Mouse (Mus musculus) liver, adult 2 months (tissue): ENCODE data around the gene Nol12. TPM values are rescaled to one million over a fixed set of nuclear protein-coding genes. Genes with fewer than 3 reads are reported as not detected.

Experiments
- DNase-seq: peaks from one replicate; pipeline ENCODE4 v3.0.0-alpha.2; 2011; ENCODE audit warnings: low read depth, low spot score; ENCODE audit errors: extremely low read depth
- H3K27ac ChIP-seq: fragments of 200-500 bp; replicated peaks from 2 replicates; pipeline ENCODE4 v1.5.1; 2012; ENCODE audit warnings: low read depth, mild to moderate bottlenecking, control low read depth, inconsistent platforms, low read length; ENCODE audit not compliant: insufficient read depth
- H3K27me3 ChIP-seq: fragments of 200-500 bp; 2 replicates; pipeline ENCODE4 v1.6.1; 2012; ENCODE audit warnings: mild to moderate bottlenecking, moderate library complexity, low read length, inconsistent platforms; ENCODE audit not compliant: control insufficient read depth, insufficient read depth
- H3K36me3 ChIP-seq: fragments of 200-500 bp; 2 replicates; pipeline ENCODE4 v1.6.1; 2012; ENCODE audit warnings: low read length, inconsistent platforms; ENCODE audit not compliant: control insufficient read depth, insufficient read depth
- H3K4me1 ChIP-seq: fragments of 200-500 bp; 2 replicates; pipeline ENCODE4 v1.6.1; 2011; ENCODE audit warnings: low read length; ENCODE audit not compliant: control insufficient read depth, insufficient read depth
- H3K4me3 ChIP-seq: fragments of 200-500 bp; 2 replicates; pipeline ENCODE4 v1.5.1; 2011; ENCODE audit warnings: low read depth, mild to moderate bottlenecking, control low read depth, low read length, moderate library complexity; ENCODE audit not compliant: insufficient read depth
- H3K79me2 ChIP-seq: fragments of 200-500 bp; 2 replicates; pipeline ENCODE4 v1.6.1; 2012; ENCODE audit warnings: inconsistent platforms, mild to moderate bottlenecking, low read length, moderate library complexity; ENCODE audit not compliant: control insufficient read depth, insufficient read depth
- H3K9ac ChIP-seq: fragments of 200-500 bp; 2 replicates; pipeline ENCODE4 v1.6.1; 2012; ENCODE audit warnings: low read depth, mild to moderate bottlenecking, control low read depth, inconsistent platforms, low read length
- CTCF ChIP-seq: fragments of 200-500 bp; IDR thresholded peaks from 2 replicates; pipeline ENCODE4 v1.5.1; 2011; ENCODE audit warnings: low read depth, low read length, control low read depth
- POLR2A ChIP-seq: fragments of 200-500 bp; IDR thresholded peaks from 2 replicates; pipeline ENCODE4 v1.6.1; 2011; ENCODE audit warnings: low read length, control low read depth; ENCODE audit not compliant: insufficient read depth; ENCODE audit errors: extremely low read depth
- WGBS: fragments of 180-500 bp; shearing (Covaris S2); methylation state at CpG from one replicate; pipeline ENCODE4 v1.1.7; 2018; 5-methylcytosine and 5-hydroxymethylcytosine counted together
- polyA plus RNA-seq: library from polyadenylated mRNA; depleted of rRNA; stranded (reverse); fragments of >200 nt; gene quantifications from 2 replicates; pipeline ENCODE4 v1.2.3, GENCODE M21; 2012
- total RNA-seq: library from RNA; depleted of rRNA; stranded (reverse); fragments of >200 nt; gene quantifications from 2 replicates; pipeline ENCODE4 v1.2.3, GENCODE M21; 2014

Gene Nol12
- total and polyA plus RNA-seq, 2 experiments: 5.3 to 13.1 TPM

- Histone ChIP-seq H3K27ac (peak overlapping the region; percentile 30; the same call in 1 of the 2 replicates), H3K27me3 (no peaks in the 10 kb centered on the region), H3K9ac (peak overlapping the region; percentile 24), H3K4me3 (peak overlapping the region; percentile 43), H3K4me1 (peaks cover 11% of the 10 kb centered on the region; the same call in 1 of the 2 replicates), H3K36me3 (no peaks in the 10 kb centered on the region), H3K79me2 (no peaks in the 10 kb centered on the region)
- peak; percentile 59 for DNase-seq
- TF ChIP-seq CTCF (no peak), POLR2A (no peak)
- 25% methylated on average over 15 of the region's 15 CpGs for WGBS
These were observed 7.5 kb upstream of the Nol12 start for GRCm38 (mm10) chr15:78927021-78927787.

DNA sequence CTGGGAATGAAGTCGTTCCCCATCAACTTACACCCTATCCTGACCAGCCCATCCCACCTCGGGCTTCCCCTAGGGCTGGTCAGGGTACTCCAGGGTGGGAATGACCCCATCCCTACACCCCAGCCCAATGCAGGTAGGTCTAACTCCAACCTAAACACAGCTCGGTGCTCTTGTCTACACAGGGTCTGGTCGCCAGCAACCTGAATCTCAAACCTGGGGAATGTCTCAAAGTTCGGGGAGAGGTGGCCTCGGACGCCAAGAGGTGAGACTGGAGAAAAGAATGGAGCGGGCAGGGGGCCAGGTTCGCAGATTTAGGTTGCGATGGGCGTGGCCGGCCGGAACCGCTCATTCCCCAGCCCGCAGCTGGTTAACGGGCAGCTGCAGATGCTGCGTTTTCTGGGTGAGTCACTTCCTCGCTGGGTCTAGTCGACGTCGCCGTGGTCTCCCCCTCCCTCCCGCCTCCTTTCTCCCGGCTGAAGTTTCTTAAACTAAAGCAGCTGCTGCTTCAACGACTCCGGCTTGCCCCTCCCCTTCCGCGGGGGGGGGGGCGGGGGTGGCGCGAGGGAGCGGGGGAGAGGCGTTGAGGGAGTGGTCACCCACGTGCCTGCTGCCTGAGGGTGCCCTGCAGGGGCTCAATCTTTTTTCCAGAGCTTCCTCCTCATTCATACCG is 6.8 kb upstream of the Nol12 start:
- WGBS: 5% methylated on average over 29 of the region's 35 CpGs
- DNase-seq: peak; percentile 30

DNA sequence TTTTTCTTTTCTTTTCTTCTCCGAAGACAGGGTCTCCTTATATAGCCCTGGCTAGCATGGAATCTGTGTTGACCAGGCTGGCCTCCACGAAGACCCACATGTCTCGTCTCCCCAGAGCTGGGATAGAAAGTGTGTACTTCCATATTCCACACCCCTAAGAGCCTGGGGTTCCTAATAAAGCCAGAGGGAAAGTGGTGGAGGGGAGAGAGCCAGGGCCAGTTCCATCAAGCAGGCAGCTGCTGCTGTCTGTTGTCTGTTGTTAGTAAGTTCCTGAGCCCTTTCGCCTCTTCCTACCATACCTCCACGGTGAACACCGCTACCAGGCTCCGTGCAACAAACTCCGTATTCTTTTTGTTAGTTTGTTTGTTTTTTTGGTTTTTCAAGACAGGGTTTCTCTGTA is 6.2 kb upstream of the Nol12 start:
- Histone ChIP-seq H3K27ac (no peak overlapping the region), H3K79me2 (no peaks in the 10 kb centered on the region), H3K36me3 (no peaks in the 10 kb centered on the region), H3K9ac (no peak overlapping the region), H3K4me1 (peaks cover 11% of the 10 kb centered on the region; the same call in 1 of the 2 replicates), H3K27me3 (no peaks in the 10 kb centered on the region), H3K4me3 (no peak overlapping the region)
- 66% methylated on average over 8 of the region's 8 CpGs for WGBS
- TF ChIP-seq CTCF (no peak), POLR2A (no peak)
- DNase-seq: no peak

More for the DNA sequence above, 6.8 kb upstream of the Nol12 start:
- Histone ChIP-seq H3K79me2 (no peaks in the 10 kb centered on the region), H3K27me3 (no peaks in the 10 kb centered on the region), H3K36me3 (no peaks in the 10 kb centered on the region), H3K4me1 (peaks cover 11% of the 10 kb centered on the region; the same call in 1 of the 2 replicates), H3K27ac (no peak overlapping the region), H3K9ac (peak overlapping the region; percentile 20), H3K4me3 (peak overlapping the region; percentile 43; the same call in 1 of the 2 replicates)
- no peak for TF ChIP-seq POLR2A
- no peak for TF ChIP-seq CTCF

DNA sequence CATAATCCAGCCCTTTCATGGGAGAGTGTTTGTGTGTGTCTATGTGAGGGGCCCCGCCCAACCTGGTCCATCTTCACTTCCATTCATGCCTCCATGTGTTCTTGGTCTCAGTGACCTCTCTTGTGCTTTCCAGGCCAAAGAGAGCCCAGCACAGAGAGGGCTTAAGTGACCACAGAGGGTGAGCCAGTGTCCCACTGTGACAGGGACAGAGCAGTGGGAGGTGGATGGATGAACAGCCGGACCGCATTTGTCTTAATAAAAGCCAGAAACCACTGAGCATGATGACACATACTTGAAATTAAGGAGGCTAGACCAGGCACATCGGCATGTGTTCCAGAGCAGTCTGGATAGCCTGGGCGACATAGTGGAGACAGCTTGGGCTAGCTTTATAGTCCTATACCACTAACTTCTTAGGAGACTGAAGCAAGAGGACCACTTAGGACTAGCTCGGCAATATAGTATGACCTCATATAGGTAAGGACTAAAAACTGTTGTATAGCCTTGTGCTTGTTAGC is 4.5 kb upstream of the Nol12 start:
- Histone ChIP-seq H3K27ac (no peak overlapping the region), H3K27me3 (no peaks in the 10 kb centered on the region), H3K36me3 (no peaks in the 10 kb centered on the region), H3K4me1 (peaks cover 13% of the 10 kb centered on the region), H3K9ac (no peak overlapping the region), H3K4me3 (no peak overlapping the region), H3K79me2 (no peaks in the 10 kb centered on the region; the same call in 1 of the 2 replicates)
- TF ChIP-seq CTCF (no peak), POLR2A (no peak)
- DNase-seq: no peak
- 93% methylated on average over 6 of the region's 6 CpGs for WGBS

DNA sequence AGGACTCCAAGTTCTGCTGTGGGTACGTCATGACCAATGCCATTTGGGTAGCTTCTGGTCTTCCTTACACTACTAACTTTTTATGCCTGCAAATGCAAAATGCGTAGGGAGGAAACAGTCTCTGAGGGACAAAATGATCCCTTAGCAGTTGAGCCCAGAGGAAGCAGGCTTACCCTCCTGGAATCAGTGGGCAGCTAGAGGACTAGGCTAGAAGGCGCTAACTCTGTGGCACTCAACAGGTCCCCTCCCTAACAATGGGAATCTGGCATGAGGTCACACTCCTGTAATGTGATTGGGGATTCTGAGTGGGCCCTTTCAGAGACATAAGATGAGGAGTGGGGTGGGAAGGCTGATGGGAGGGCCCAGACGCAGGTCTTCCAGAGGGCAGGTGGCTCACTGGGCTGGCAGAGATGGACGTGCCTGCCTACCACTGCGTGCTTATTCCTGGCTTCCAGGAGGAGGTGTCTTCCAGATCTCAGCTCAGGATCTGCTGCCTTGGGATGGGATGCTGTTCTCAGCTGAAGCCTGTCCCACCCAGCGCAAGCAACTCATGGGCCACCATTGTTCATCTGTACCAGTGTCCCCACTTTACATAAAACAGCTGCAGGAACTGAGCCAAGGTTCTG is 3.8 kb upstream of the Nol12 start:
- H3K4me3 ChIP-seq: no peak overlapping the region
- H3K9ac ChIP-seq: no peak overlapping the region
- H3K27me3 ChIP-seq: no peaks in the 10 kb centered on the region
- H3K27ac ChIP-seq: no peak overlapping the region
- WGBS: 96% methylated on average over 7 of the region's 7 CpGs
- H3K79me2 ChIP-seq: no peaks in the 10 kb centered on the region; the same call in 1 of the 2 replicates
- DNase-seq: no peak
- TF ChIP-seq CTCF (no peak), POLR2A (no peak)
- no peaks in the 10 kb centered on the region for H3K36me3 ChIP-seq
- H3K4me1 ChIP-seq: peaks cover 12% of the 10 kb centered on the region
